Mouse (Mus musculus) brain, adult 10 weeks (tissue): ENCODE measurements around the gene Zfp451. TPM values are rescaled to one million over a fixed set of nuclear protein-coding genes. Genes with fewer than 3 reads are reported as not detected.

ENCODE experiments used
- polyA plus RNA-seq: library from polyadenylated mRNA; stranded (reverse); fragments of 350-450 nt; fragmentation: Illumina TruSeq; extraction: RNeasy Lipid Tissue Mini Kit (QIAGEN cat#74804); gene quantifications from one replicate; pipeline ENCODE4 v1.2.3, GENCODE M21; 2015; ENCODE audit warnings: low read depth, low replicate concordance

Gene Zfp451
- polyA plus RNA-seq: 19.9 TPM

DNA sequence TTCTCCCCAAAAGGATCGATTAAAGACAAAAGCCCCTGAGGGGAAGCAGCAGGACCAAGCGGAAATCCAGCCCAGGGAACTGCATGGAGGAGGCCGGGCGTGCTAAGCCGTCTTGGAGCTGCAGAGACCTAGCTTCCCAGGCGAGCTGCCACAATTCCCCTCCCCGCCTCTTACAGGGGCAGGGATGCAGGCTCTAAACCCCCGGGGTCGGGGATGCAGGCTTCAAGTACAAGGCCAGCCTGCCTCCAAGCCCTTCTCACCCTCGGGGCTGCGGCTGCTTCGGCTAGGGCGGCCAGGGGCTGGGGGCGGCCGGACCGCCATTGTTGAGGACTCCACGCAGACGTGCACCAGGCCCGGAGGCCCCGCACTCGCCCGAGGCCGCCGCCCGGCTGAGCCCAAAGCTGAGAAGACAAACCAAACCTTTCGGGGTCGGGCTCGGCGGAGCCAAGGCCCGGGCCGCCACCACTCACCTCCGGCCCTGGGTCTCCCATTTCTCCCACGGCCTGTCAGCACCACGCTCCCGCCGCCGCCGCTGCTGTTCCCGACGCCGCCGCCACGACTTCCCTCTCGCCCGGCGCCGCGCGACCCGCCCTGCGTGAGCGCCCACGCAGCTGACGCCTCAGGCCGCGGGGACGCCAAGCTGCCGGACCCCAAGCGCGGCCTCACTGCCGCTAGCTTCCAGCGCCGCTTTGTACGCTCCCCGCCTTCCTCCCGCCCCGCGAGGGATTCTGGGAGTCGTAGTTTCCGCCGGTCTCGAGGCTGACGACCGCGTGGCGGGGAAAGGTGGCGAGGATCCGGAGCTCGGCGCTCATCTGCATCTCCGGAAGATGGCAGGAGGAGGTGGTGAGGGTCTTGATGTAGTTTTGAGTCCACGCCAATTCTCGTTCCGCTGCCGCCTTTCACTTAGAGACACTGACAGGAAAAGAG lies at the start of gene Zfp451:
TSS of gene Zfp451 (minus strand) at position 728 of the 927 bp plus-strand sequence.

DNA sequence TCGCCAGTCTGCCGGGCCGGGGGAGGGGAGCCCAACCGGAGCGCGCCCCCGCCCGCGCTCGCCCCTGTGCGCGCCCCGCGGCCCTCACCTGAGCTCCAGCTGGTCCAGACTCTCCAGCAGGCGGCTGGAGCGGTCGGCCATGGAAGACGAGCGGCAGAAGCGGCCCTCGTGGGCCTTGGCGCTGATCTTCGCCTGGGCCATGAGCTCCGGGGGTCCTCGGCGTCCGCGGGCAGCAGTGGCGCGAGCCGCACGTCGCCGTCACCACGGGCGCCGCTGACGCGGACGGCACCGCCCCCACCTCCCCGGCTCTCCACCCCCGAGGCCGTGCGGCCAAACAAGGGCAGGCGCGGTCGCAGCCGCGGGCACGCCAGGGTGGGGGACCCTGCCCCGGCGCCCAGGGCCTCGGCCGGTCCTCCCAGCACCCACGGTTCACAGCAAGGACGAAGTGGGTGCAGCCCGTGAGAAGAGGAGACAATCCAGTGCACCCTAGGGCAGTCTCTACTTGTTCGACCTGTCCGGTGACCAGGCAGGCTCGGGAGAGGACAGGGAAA lies 56.8 kb downstream of the Zfp451 start, which contains the start of gene Bag2:
TSS of gene Bag2 (minus strand) at position 305 of the 551 bp plus-strand sequence.

GRCm38 (mm10) chr1:33719733-33720225 lies 94.6 kb downstream of the Zfp451 start, which contains the start of gene Rab23:
TSS of gene Rab23 (plus strand) at chr1:33719887.

Other genes with a start within 250 kb of the Zfp451 start
- 10.4 TPM for gene Prim2, start 144.8 kb downstream of the Zfp451 start, polyA plus RNA-seq
- gene Rab23, start 94.7 kb downstream of the Zfp451 start, polyA plus RNA-seq: 26.6 TPM
- 14.5 TPM for gene Bag2, start 56.8 kb downstream of the Zfp451 start, polyA plus RNA-seq
- 205 TPM for gene Bend6, start 93.2 kb upstream of the Zfp451 start, polyA plus RNA-seq
- 101 TPM for gene Dst, start 93.6 kb upstream of the Zfp451 start, polyA plus RNA-seq